Mouse (Mus musculus): ENCODE data around the gene Acoxl. TPM values are rescaled to one million over a fixed set of nuclear protein-coding genes. Genes with fewer than 3 reads are reported as not detected.
A peak's percentile ranks its signal among the peaks of the same experiment; 100 is the strongest.

Gene Acoxl
- total RNA-seq, 2 experiments from 2014 or later: not detected

- DNase-seq: peak; percentile 25
- intact Hi-C loops (cut with DNase I): loop anchor here (5.0 kb wide), 1 partner anchor 232 kb away; no protein-coding TSS in a partner anchor
These were observed 51.9 kb downstream of the Acoxl start for GRCm38 (mm10) chr2:127890526-127890925.

GRCm38 (mm10) chr2:127891056-127891455, 52.4 kb downstream of the Acoxl start:
- DNase-seq: no peak
- intact Hi-C loops (cut with DNase I): loop anchor here (5.0 kb wide), 1 partner anchor 231 kb away; no protein-coding TSS in a partner anchor

- intact Hi-C loops (cut with DNase I): loop anchor here (5.0 kb wide), 1 partner anchor 227 kb away; no protein-coding TSS in a partner anchor
- DNase-seq: peak; percentile 6
These were observed 56.2 kb downstream of the Acoxl start for GRCm38 (mm10) chr2:127894890-127895289.

- no peak for DNase-seq
- intact Hi-C loops (cut with DNase I): no loop called here
These were observed 59.0 kb downstream of the Acoxl start for GRCm38 (mm10) chr2:127897718-127898117.

GRCm38 (mm10) chr2:127904918-127905317, 66.2 kb downstream of the Acoxl start:
- DNase-seq: no peak
- intact Hi-C loops (cut with DNase I): no loop called here

- intact Hi-C loops (cut with DNase I): no loop called here
- DNase-seq: no peak
These were observed 68.5 kb downstream of the Acoxl start for GRCm38 (mm10) chr2:127906973-127907678.

GRCm38 (mm10) chr2:127907679-127908042, 69.0 kb downstream of the Acoxl start:
- no peak for DNase-seq
- intact Hi-C loops (cut with DNase I): no loop called here

GRCm38 (mm10) chr2:127908881-127909280, 70.2 kb downstream of the Acoxl start:
- DNase-seq: no peak
- intact Hi-C loops (cut with DNase I): no loop called here

GRCm38 (mm10) chr2:127909790-127910189, 71.1 kb downstream of the Acoxl start:
- intact Hi-C loops (cut with DNase I): no loop called here
- DNase-seq: no peak

GRCm38 (mm10) chr2:127911579-127911978, 72.9 kb downstream of the Acoxl start:
- intact Hi-C loops (cut with DNase I): no loop called here
- DNase-seq: no peak

- intact Hi-C loops (cut with DNase I): no loop called here
- no peak for DNase-seq
These were observed 75.4 kb downstream of the Acoxl start for GRCm38 (mm10) chr2:127914047-127914446.

GRCm38 (mm10) chr2:127916804-127917410, 78.2 kb downstream of the Acoxl start:
- intact Hi-C loops (cut with DNase I): no loop called here
- DNase-seq: no peak

- intact Hi-C loops (cut with DNase I): no loop called here
- no peak for DNase-seq
These were observed 81.1 kb downstream of the Acoxl start for GRCm38 (mm10) chr2:127919740-127920139.

- intact Hi-C loops (cut with DNase I): no loop called here
- no peak for DNase-seq
These were observed 83.6 kb downstream of the Acoxl start for GRCm38 (mm10) chr2:127922036-127922901.

GRCm38 (mm10) chr2:127923077-127923680, 84.5 kb downstream of the Acoxl start:
- intact Hi-C loops (cut with DNase I): no loop called here
- DNase-seq: no peak

GRCm38 (mm10) chr2:127926679-127927324, 88.1 kb downstream of the Acoxl start:
- intact Hi-C loops (cut with DNase I): no loop called here
- DNase-seq: no peak

- intact Hi-C loops (cut with DNase I): no loop called here
- no peak for DNase-seq
These were observed 89.0 kb downstream of the Acoxl start for GRCm38 (mm10) chr2:127927452-127928273.

GRCm38 (mm10) chr2:127928279-127928678, 89.6 kb downstream of the Acoxl start:
- DNase-seq: no peak
- intact Hi-C loops (cut with DNase I): no loop called here

- intact Hi-C loops (cut with DNase I): no loop called here
- no peak for DNase-seq
These were observed 90.2 kb downstream of the Acoxl start for GRCm38 (mm10) chr2:127928871-127929270.
